Mouse (Mus musculus) frontal cortex, postnatal 10 days (tissue): Measurements from ENCODE around the gene Tex12.

Source experiments
- DNase-seq, 2 experiments: peaks; one replicate each; pipeline ENCODE4 v3.0.0; 2022; ENCODE audit warnings: low spot score in 2 of 2, mixed read lengths in 1 of 2

Tex12 gene

DNA sequence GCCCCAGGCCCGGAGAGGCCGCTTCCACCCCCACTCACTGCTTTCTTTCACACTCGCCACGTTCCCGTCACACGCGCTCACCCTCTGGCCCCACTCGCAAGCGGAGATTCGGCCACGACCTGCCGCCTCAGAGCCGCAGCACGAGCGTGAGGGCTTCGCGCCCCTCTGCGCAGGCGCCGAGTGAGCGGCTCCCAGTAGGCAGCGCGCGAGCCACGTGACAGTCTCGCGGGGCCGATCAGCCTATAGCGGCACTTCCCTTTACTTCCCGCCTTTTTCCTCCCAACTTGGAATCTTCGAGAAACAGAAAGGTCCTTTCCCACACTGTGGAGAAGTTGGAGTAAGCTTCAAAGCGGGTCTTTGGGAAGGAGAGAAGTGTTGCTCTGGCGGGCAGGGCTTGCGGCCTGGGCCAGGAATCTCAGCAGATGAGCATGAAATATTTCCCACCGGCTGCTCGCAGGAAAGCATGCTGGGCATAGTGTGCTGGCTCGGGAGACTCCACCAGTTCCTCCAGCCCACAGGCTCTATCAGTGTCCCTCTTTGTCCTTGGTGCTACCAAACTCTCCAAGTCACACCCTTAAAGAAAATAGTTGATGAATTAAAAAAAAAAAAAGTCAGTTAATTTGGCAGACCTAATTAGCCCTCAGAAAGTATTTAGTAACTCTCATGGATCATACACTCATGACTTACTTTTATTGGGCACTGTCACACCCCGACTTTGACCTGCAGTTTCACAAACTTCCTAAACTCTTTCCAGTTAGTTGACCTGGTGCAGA lies at the start of gene Tex12:
Gene Tex12, minus strand, starts transcription at position 181 of the 773 bp plus-strand sequence.
- DNase-seq, result no peak

DNA sequence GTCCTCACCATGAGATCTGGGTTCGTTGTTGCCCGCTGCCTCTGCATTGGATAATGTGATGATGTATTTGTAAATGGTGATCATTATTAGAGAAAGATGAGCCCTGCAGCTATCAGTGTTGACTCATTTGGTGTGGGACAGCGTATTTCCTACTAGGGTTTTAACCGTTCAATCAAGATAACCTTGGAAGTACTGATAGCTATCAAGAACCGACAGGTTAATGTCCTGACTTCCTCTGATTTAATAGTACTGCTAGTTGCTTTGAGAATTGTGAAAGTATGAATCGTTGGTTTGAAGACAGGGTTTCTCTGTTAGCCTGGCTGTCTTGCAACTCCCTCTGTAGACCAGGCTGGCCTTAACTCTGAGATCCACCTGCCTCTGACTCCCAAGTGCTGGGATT lies 43.2 kb upstream of the Tex12 start:
- DNase-seq, result no peak

DNA sequence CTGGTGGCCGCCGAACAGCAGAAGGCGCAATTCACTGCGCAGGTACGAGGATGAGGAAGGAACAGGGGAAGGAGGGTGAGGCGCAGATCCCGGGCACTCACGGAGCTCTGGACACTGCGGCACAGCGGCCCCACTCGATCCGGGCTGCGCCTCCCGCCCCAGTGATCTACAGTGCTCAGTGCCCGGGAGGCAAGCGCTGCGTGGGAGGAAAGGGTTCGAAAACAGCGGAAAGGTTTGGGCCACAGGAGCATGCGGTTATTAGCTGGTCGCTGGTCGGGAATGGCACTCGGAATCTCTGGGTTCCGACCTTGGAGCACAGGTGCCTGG lies 42.8 kb upstream of the Tex12 start:
- no peak for DNase-seq

DNA sequence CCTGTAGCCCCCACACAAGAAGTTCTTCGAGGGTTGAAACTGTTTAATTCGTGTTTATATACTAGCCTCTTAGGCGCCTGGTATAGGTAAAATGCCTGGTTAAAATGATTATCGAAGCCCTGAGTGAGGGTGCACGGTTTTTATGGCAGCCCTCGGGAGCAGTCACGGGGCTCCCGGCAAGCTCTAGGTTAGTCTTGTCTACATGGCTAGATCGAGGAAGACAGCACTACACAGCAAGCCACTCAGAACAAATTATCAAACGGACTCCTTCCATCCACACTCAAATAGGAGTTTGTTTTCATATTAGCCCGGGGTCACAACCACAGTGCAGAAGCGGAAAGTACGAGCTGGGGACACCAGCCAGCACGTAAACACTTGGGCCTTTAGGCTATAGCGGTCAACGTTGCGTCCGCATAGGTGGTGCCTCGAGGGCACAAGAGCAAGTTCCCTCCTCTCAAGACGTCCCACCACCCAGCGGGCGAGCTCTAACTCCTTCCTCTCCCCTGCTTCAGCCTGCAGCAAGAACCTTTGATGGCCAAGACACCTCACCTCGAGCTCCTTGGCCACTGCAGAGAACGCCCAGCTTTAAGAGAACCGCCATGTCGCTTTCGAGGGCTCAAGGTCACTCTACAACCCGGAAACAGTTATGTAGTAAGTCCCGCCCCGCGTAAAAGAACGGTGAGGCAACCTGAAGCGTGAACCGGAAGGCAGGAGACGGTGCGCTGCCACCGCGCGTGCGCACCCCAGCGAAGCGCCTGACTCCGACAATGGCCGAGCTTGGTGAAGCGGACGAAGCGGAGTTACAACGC lies 42.3 kb upstream of the Tex12 start, which contains the start of the genes Sdhd and Timm8b:
Gene Sdhd, minus strand, starts transcription at position 624 of the 809 bp plus-strand sequence.
Gene Timm8b, plus strand, starts transcription at position 722 of the 809 bp plus-strand sequence.
- peak; percentile 93 for DNase-seq

DNA sequence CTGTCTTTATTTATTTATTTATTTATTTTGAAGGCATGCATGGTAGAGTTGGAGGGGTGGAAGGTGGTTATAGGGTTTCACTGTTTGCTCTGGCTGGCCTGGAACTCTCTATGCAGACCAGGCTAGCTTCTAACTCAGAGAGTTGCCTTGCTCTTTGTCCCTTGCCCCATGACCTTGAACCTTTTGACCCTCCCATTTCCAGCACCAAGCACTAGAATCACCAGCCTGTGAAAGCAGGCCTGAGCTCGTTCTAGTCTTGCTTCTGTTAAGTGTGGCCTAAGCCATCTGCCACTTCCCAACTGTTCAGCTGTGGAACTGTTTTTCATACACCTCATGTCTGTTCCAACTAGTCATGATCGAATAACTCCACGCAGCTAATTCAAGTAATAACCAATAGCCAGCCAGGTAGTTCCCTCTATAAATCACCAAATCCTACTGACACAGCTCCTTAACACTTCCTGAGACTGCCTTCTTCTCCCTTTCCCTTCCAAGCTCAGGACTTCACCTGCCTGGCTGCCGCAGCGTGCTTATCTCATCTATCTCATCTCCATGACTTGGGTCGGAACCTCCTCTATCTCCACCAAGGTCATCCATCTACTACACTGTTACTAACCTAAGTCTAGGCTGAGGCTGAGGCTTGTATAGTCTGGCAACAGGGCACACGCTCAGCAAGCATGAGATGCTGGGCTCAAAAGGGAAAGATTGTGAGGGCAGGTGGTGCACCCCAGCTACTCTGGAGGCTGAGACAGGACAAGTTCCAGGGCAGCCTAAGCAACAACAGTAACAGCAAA lies 41.1 kb upstream of the Tex12 start:
- DNase-seq, result no peak

DNA sequence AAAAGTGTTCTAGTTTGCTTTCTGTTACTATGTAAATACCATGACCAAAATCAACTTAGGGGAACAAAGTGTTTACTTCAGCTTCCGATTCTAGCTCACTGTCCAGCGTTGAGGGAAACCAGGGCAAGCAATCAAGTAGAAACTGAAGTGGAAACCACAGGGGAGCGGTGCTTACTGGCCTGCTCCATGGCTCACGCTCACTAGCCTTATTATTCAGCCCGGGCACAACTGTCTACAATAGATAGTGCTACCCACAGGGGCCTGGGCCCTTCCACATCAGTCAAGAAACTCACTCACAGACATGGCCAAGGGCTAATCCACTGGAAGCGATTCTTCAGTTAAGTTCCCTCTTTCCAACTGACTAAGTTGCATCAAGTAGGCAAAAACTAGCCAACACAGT lies 40.4 kb upstream of the Tex12 start:
- DNase-seq, result no peak

DNA sequence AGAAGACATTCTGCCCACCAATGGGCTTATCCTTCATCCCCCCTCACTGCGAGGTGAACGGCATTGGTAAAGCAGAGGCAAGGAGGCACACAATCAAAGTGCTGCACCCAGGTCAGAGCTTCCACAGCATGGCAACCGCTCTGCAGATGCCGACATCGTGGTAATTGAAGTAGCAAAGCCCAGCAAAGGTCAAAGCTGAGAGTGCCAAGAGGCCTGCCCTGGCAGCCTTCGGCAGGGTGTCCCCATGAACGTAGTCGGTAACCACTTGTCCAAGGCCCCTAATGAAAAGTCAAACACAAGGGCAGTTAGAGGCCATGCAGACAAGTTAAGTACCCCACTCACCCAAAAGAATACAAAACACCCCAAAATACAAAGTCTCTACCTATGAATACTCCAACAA lies 35.8 kb upstream of the Tex12 start:
- no peak for DNase-seq

DNA sequence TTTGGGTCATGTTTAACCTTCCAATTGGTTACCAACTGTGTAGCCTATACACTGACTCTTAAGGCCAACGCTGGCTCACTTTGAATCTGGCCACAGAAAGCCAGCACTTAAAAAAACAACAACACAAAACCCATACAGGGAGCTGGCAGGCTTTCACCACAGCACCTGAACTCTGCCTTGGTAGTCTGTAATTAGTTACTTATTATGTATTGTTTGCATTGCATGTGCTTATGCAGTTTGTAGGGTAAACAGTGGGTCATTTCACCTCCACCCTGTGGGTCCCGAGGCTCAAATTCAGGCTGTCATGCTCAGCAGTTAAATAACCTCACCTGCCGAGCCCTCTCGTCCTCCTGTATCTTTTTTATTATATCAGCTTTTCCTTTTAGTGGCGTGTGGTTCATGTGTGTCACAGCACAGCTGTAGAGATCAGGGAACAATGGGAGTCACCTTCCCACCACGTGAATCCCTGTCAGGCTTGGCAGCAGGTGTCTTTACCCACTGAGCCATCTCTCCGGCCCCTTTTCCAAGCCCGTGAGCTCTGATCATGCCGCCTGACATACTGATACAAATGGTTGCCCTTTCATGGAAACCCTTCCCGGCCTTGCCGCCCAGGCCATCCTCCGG lies 33.8 kb upstream of the Tex12 start:
- no peak for DNase-seq

DNA sequence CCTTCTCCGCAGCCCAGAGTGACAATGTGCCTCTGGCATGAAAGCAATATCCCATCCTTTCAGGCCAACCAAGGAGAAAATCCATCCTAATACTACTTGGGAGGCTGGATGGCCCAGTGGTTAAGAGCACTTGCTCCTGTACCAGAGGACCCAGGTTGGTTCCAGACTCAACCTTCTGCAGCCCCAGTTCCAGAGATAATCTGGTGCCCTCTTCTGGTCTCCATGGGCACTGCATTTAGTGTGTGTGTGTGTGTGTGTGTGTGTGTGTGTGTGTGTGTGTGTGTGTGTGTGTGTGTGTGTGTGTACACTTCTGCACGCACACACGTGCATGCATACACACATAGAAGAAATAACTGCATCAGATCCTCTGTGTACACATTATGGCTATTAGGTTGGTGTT lies 32.4 kb upstream of the Tex12 start:
- no peak for DNase-seq

DNA sequence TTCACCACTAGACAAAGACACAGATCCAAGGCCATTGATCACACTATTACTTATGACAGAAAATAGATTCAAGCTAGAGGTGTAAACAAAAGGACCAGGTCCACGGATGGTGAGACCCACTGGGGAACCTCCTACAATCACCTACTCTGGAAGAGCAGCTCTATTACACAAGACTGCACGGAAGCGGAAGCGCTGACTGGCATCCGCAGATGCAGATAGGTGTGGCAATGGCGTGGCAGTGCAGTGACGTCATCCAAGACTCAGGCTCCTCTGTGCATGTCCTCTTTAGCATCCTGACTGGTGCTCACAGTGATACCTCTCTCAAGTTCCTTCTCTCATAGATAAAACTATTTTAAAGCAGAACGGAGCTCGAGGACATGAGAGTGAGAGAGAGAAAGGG lies 31.8 kb upstream of the Tex12 start:
- no peak for DNase-seq

DNA sequence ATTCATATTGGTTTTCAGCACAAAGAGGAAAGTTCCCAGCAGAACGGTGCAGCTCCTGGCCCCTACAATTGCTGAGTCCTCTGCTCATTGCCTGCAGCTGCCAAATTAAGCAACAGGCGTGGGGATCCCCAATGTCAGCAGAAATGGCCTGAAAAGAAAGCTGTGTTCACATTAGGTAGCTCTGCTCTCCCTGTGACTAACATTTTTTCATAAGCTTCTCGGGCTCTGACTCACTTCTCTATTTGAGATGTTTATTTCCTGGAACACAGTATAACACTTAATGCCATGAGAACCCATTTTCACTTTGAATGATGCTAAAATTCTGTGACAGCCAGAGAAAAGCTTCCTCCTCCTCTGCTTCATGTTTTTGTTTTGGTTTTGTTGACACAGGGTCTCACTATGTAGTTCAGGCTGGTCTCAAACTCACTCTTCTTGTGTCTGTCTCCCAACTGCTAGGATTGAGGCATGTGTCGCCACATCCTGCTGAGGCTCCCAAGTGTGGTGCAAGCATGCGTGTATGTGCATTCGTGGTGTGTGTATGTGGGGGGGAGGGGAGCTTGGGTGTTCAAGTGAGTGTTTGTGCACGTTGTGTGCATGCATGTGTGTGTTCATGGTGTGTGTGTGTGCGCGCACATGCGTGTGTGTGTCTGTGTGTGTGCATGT lies 29.9 kb upstream of the Tex12 start:
- no peak for DNase-seq

DNA sequence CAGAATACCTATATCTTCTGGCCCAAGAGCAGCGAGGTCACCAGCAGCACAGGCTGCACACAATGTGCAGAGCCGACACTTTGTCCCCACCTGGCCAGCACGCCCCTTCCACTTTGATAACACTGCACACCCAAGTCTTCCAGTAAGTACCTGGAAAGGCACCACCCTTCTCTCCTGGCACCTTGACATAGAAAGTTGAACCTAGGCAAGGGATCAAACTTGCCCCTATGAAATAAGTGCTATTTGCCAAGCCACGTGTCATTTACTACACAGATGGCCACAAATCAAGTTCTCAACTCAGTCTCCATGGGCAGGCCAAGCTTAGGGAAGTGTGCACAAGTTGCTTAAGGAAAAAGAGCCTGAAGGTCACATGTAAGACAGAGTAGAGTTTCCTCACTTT lies 25.8 kb upstream of the Tex12 start:
- DNase-seq, result no peak

DNA sequence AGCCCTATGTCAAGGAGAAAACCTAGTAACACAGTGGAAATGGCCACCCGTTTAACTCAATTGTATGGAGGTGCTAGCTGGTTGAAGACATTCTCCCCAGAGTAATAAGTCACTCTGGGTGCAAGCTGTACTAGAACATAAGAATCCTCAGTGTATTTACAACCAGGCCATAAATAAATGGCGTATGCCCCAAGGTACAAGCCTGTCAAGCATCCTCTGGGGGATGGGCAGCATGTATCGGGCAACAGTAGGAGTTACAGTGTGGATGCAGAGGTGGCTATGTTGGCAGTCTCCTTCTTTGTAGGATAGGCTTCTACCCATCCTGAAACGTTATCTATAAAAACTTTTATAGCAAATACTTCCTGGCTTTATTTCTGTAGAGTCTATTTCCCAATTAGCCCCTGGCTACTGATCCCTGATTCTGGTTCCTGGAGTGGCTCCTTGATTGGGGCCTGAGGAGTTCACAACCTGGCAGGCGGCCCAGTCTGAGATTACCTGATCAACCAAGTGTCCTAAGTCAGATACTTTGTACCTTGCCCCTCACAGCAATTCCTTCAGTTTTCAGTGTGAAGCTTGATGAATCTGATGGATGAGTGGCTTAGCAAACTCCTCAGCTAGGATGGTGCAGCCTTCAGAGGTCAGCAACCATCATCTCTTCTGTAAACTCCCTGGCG lies 24.2 kb upstream of the Tex12 start:
- no peak for DNase-seq

DNA sequence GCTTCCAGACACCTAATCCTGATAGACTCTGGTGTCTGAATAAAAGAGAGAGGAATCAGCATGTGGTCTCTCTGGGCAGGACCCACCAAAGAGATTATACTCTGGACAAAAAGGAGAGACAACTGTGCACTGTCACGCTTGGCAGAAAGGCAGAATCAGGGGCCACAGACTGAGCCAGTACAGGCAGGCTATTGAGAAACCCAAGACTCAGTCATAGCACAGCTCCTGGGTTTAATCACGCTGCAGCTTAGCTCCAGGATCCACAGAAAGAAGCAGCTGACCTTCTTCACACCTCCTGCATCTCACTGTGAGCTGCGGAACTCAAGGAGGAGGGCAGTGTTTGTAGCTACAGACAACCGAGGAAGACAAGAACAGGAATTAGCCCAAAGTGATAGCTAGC lies 19.2 kb upstream of the Tex12 start:
- no peak for DNase-seq

DNA sequence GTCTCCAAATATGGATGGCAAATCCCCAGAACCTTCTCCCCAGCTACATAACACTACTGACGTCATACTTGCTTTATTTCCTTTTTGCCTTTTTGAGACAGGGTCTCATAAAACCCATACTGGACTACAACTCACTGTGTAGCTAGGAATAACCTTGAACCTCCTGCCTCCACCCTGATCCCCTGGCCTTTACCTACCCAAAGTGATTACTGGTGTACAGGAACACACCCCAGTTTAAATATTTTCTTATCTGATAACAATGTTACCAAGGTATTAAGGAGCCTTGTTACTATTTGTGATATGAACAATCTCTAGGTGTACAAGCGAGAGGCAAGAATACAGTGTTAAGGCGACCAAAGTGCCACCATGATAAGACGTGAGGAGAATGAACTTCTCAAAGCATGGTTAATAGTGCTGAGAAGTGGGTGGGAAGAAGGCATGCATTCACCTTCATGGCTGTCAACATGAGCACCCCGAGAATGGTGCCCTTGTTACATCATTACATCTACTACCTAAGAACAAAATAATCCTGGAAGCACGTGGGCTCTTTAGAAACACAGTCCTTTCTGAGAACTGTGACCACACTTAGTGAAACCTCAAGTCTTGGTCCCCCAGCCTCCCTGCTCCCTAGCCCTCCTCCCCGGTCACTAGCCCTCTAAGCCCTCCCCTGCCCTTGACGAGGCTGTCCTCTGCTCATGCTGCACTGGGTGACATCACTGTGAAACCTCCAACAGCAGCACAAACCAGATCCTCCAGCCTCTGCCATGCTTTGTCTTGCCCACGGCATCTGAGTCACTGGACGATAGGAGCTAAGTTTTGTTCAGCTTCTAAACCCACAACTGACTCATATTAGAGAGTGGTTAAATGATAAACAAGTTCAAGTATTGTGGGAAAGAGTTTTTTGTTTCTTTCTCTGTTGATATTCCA lies 8.7 kb upstream of the Tex12 start:
- DNase-seq, result no peak

DNA sequence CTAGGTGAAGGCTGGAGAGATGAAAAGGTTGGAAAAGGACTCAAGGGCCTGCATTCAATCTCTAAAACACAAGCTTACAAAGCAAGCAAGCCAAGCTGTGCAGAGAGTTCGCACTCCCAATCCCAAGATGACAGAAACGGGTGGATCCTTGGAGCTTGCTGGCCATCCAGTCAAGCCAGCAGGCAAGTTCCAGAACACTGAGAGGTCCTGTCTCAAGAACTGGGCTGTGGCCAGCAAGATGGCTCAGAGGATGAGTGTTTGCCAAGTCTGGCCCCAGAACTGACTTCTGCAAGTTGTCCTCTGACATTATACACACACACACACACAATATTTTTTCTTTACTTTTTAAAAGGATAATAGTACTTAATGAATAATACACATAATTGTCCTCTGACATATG lies 6.8 kb upstream of the Tex12 start:
- DNase-seq, result no peak

DNA sequence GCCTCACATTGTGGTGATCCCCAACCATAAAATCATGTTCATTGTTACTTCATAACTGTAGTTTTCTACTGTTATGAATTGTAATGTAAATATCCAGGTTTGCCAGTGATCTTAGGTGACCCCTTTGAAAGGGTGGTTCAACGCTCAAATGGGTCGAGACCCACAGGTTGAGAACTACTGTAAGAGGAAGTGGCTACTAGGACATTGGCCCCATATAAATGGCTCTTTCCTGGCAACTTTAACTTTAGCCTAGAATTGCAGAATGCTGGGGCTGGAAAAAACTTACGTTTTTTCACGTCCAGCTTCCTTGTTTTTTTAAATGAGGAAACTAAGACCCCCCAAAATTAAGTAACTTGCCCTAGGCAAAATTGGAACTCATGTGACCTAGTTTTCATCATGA lies 6.2 kb upstream of the Tex12 start:
- DNase-seq, result no peak

DNA sequence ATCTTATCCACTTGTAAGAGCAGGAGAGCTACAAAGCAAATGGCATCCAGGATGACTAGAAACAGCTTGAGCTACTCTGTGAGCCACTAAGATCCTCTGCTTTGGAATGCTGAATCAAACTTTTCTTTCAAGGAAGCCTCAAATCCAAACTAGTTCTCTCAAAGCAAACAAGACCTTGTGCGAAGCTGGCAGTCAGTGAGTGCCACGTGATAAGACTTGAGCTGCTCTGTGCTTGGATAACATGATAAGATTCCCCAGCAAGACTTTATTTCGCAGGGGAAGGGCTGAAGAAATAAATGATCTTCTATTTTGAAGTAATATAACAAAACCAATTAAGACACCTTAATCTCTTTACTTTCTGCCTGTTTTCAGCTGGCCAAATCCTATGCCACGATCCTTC lies 4.8 kb upstream of the Tex12 start:
- DNase-seq, result no peak

DNA sequence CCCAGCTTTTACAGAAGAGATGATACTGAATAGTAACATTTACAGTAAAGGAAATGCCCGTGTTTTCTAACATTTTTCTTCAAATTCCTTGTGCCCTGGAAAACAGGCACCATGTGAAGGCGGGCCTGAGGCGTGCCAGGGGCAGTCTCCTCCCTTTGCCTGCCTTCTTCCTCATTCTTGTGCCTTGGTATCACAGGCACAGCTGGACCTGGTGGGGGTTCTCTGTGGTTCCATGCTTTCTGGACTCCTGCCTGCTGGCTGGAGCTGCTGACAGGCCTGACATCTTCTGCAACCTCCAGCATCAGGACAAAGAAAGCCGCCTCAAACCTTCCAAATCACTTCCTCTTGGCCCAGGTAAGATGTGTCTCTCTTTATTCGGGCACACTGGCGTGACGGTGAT lies 4.0 kb upstream of the Tex12 start:
- no peak for DNase-seq

DNA sequence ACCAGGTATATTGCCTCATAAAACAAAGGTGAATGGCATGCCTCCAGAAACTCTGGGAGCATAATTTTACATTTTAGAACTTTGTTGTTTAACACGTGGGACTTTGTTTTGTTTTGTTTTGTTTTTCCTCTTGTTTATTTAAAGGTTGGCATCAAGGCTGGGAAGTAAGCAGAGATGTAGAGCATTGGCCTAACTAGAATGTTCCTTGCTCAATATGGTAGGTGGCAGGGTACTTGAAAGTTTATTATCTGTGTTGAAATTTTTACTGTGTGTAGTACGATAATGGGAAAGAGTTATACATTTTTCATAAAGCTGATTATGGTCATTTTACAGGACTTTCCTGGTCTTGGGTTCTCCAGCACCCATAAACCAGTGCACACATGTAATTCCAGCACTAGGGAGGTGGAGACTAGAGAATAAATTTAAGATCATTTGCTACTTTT lies 814 bp upstream of the Tex12 start:
- DNase-seq, result no peak
